Mouse (Mus musculus): ENCODE data around the gene Wdr20. TPM values are rescaled to one million over a fixed set of nuclear protein-coding genes. Genes with fewer than 3 reads are reported as not detected.
A peak's percentile ranks its signal among the peaks of the same experiment; 100 is the strongest.

The Wdr20 gene
- polyA plus RNA-seq, 1 experiment from 2014 or later = 33.5 TPM

DNA sequence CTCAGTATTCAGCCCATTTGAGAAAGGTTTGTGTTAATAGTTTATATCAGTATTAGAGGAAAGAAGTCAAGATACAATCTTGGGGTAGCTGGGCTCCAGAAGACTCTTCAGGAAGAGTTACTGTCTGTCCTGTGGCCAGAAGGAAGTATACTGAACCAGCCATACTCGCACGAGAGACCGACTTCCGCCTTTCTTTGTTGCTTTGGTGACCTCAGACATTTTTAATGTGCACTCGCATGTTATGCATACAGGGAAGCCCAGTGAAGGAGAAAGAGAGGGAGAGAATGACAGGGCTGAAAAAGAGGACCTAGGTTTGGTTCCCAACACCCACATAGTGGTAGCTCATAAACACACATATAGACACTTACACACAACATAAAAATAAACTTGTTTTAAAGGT, 26.8 kb downstream of the Wdr20 start:
- Histone ChIP-seq H3K9me3 (no peaks in the 10 kb centered on the region), H3K4me1 (peaks cover 41% of the 10 kb centered on the region), H3K27me3 (no peaks in the 10 kb centered on the region), H3K36me3 (no peaks in the 10 kb centered on the region), H3K9ac (replicated peaks) (no peak overlapping the region), H3K4me2 (replicated peaks) (no peak overlapping the region), H3K4me3 (no peak overlapping the region), H3K27ac (replicated peaks) (no peak overlapping the region)
- no peak for ATAC-seq (replicated peaks)
- WGBS = 89% methylated on average over 5 of the region's 5 CpGs

- Histone ChIP-seq H3K4me2 (replicated peaks) (no peak overlapping the region), H3K36me3 (no peaks in the 10 kb centered on the region), H3K4me1 (peaks cover 32% of the 10 kb centered on the region), H3K27ac (replicated peaks) (peak overlapping the region; percentile 76), H3K27me3 (no peaks in the 10 kb centered on the region), H3K4me3 (no peak overlapping the region), H3K9ac (replicated peaks) (no peak overlapping the region), H3K9me3 (no peaks in the 10 kb centered on the region)
- peak; percentile 60 for ATAC-seq (replicated peaks)
These were observed 30.8 kb downstream of the Wdr20 start for GRCm38 (mm10) chr12:110768562-110768961.

DNA sequence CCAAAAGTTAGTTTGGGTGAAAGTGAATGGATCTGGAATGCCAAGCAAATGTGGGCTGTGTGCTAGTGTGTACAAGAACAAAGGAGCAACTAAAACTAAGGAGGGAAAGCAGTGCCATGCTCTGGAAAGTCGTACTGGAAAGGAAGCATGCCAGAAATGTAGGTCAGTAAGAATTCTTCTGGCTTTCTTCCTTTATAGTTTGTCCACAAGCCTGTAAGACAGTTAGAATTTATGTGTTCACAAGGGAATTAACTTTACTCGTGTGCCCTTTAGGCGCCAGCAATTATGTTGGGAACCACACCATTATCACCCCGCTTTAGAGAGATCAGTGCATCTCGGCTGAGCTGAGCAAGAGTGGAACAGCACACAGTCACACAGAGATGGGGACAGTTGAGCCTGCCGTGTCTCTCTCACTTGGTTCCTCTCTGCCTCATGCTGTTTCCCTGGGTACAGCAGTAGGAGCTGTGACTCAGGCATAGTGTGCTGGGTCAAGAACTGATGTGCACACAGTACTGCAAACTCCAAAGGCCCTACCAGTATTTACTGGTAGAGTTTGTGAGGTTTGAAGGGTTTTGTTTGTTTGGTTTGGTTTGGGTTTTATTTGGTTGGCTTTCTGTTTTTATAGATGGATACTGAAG, 32.0 kb downstream of the Wdr20 start:
- H3K4me1 ChIP-seq = peaks cover 32% of the 10 kb centered on the region
- no peak overlapping the region for H3K9ac ChIP-seq (replicated peaks)
- 62% methylated on average over 6 of the region's 6 CpGs for WGBS

GRCm38 (mm10) chr12:110770479-110771247, 32.9 kb downstream of the Wdr20 start:
- Histone ChIP-seq H3K4me1 (peaks cover 29% of the 10 kb centered on the region), H3K27ac (replicated peaks) (no peak overlapping the region), H3K4me3 (no peak overlapping the region), H3K27me3 (no peaks in the 10 kb centered on the region), H3K9me3 (no peaks in the 10 kb centered on the region), H3K4me2 (replicated peaks) (no peak overlapping the region), H3K36me3 (no peaks in the 10 kb centered on the region), H3K9ac (replicated peaks) (no peak overlapping the region)
- ATAC-seq (replicated peaks) = no peak
- WGBS = 93% methylated on average over 10 of the region's 10 CpGs

More for the DNA sequence above, 32.0 kb downstream of the Wdr20 start:
- no peaks in the 10 kb centered on the region for H3K36me3 ChIP-seq
- H3K4me3 ChIP-seq = no peak overlapping the region
- H3K9me3 ChIP-seq = no peaks in the 10 kb centered on the region
- no peak for ATAC-seq (replicated peaks)
- H3K27ac ChIP-seq (replicated peaks) = peak overlapping the region; percentile 76
- H3K27me3 ChIP-seq = no peaks in the 10 kb centered on the region
- H3K4me2 ChIP-seq (replicated peaks) = no peak overlapping the region

GRCm38 (mm10) chr12:110771961-110772360, 34.2 kb downstream of the Wdr20 start:
- 96% methylated on average over 6 of the region's 6 CpGs for WGBS

DNA sequence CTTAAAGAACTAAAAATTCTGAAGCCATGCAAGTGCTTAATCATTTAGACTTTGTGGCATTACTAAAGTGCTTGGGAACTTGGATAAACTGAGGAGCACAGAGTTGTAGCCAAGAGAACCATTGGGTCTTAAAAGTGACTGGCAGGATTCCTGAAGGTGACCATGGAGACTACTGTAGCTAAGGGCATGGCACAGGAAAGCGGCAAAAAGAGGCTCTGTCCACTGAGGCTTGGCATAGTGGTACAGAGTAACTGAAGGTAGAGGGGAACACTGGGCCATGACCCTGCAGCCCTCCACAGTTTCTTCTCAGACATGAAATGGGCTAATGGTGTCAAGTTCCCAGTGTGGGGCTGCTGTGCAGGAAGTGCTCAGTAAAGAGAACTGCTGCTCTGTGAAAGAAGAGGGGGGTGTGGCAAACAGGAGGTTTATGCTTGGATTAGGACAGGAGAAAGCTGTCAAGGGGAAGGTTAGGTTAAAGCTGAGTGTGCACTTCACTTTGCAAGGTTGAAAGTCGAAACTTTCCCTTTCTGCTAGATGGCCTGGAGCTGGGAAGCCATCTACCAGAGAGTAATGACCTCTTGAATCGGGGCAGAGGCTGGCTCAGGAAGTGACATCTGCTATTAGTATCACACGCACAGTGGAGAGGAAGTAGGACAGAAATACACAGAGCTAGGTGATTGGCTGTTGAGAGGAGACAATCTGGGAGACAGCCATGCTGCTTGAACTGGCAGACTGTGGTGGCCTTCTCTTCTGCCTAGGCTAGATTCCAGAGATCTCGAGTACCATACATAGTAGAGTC, 38.1 kb downstream of the Wdr20 start:
- ATAC-seq (replicated peaks) = no peak
- Histone ChIP-seq H3K9ac (replicated peaks) (no peak overlapping the region), H3K27ac (replicated peaks) (no peak overlapping the region), H3K4me3 (no peak overlapping the region), H3K9me3 (no peaks in the 10 kb centered on the region), H3K4me2 (replicated peaks) (no peak overlapping the region), H3K27me3 (no peaks in the 10 kb centered on the region), H3K36me3 (peaks cover 8% of the 10 kb centered on the region; the same call in 1 of the 2 replicates), H3K4me1 (0 out of 2 replicates have a peak, but pooled peaks cover 5% of the 10 kb centered on the region)
- 82% methylated on average over 5 of the region's 5 CpGs for WGBS

More at GRCm38 (mm10) chr12:110771961-110772360, 34.2 kb downstream of the Wdr20 start:
- no peak overlapping the region for H3K9ac ChIP-seq (replicated peaks)
- H3K9me3 ChIP-seq = no peaks in the 10 kb centered on the region
- H3K27me3 ChIP-seq = no peaks in the 10 kb centered on the region
- no peaks in the 10 kb centered on the region for H3K36me3 ChIP-seq
- peaks cover 31% of the 10 kb centered on the region for H3K4me1 ChIP-seq
- H3K4me2 ChIP-seq (replicated peaks) = no peak overlapping the region
- no peak overlapping the region for H3K4me3 ChIP-seq
- ATAC-seq (replicated peaks) = no peak
- no peak overlapping the region for H3K27ac ChIP-seq (replicated peaks)

DNA sequence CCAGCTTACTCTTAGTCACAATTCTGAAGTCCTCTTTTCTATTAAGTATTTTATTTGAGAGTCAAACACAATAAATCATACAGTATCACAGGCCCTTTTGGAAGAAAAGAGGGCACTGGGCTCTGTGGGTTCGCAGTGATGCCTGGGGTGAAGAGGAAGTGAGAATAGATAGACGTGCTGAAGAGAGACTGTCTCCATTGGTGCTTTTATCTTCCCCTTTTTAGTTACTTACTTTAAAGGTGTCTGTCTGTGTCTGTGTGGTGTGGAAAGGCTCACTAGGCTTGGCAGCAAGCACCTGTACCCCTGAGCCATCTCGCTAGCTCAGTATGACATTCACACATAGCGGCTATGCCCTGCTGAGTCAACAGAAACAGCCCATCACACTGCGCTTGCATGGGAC, 40.1 kb downstream of the Wdr20 start:
- Histone ChIP-seq H3K9ac (replicated peaks) (no peak overlapping the region), H3K27me3 (no peaks in the 10 kb centered on the region), H3K27ac (replicated peaks) (no peak overlapping the region), H3K4me2 (replicated peaks) (no peak overlapping the region), H3K4me3 (no peak overlapping the region), H3K36me3 (peaks cover 16% of the 10 kb centered on the region), H3K4me1 (0 out of 2 replicates have a peak, but pooled peaks cover 2% of the 10 kb centered on the region), H3K9me3 (no peaks in the 10 kb centered on the region)
- ATAC-seq (replicated peaks) = no peak
- WGBS = 85% methylated on average over 5 of the region's 5 CpGs

GRCm38 (mm10) chr12:110779296-110779695, 41.6 kb downstream of the Wdr20 start:
- Histone ChIP-seq H3K4me2 (replicated peaks) (no peak overlapping the region), H3K4me1 (0 out of 2 replicates have a peak, but pooled peaks cover 2% of the 10 kb centered on the region), H3K4me3 (no peak overlapping the region), H3K9me3 (no peaks in the 10 kb centered on the region), H3K9ac (replicated peaks) (no peak overlapping the region), H3K36me3 (peaks cover 16% of the 10 kb centered on the region), H3K27ac (replicated peaks) (no peak overlapping the region), H3K27me3 (no peaks in the 10 kb centered on the region)
- WGBS = 84% methylated on average over 7 of the region's 7 CpGs
- ATAC-seq (replicated peaks) = no peak

GRCm38 (mm10) chr12:110781181-110781580, 43.4 kb downstream of the Wdr20 start:
- ATAC-seq (replicated peaks) = no peak
- H3K27me3 ChIP-seq = no peaks in the 10 kb centered on the region
- H3K9me3 ChIP-seq = no peaks in the 10 kb centered on the region
- H3K27ac ChIP-seq (replicated peaks) = no peak overlapping the region
- no peak overlapping the region for H3K4me2 ChIP-seq (replicated peaks)
- H3K9ac ChIP-seq (replicated peaks) = no peak overlapping the region
- peaks cover 16% of the 10 kb centered on the region for H3K36me3 ChIP-seq
- H3K4me1 ChIP-seq = 0 out of 2 replicates have a peak, but pooled peaks cover under 1% of the 10 kb centered on the region
- H3K4me3 ChIP-seq = no peak overlapping the region
- 69% methylated on average over 8 of the region's 8 CpGs for WGBS

DNA sequence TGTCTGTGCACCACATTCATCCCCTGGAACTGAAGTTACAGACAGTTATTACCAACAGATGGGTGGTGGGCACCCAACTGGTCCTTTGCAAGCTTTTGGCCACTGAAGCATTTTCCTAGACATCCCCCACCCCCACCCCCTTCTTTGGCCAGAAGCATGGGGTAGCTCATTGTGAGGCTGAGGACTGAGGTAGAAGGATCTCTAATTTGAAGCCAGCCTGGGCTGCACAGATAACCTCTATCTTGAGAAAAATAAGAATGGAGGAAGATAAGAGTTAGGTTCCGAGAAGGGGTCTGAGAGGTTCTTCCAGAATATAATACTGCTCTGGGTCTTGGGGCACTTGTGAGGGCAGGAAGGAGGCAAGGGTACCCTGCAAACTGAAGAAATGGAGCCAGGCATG, 44.5 kb downstream of the Wdr20 start:
- no peak overlapping the region for H3K4me2 ChIP-seq (replicated peaks)
- H3K4me3 ChIP-seq = no peak overlapping the region
- 97% methylated on average over 1 of the region's 1 CpGs for WGBS
- peaks cover 16% of the 10 kb centered on the region for H3K36me3 ChIP-seq
- no peak for ATAC-seq (replicated peaks)
- H3K9me3 ChIP-seq = no peaks in the 10 kb centered on the region
- no peaks in the 10 kb centered on the region for H3K4me1 ChIP-seq
- H3K27ac ChIP-seq (replicated peaks) = no peak overlapping the region
- H3K27me3 ChIP-seq = no peaks in the 10 kb centered on the region
- no peak overlapping the region for H3K9ac ChIP-seq (replicated peaks)

- ATAC-seq (replicated peaks) = no peak
- no peak overlapping the region for H3K4me3 ChIP-seq
- H3K9ac ChIP-seq (replicated peaks) = no peak overlapping the region
- H3K27me3 ChIP-seq = no peaks in the 10 kb centered on the region
- H3K4me2 ChIP-seq (replicated peaks) = no peak overlapping the region
- WGBS = 89% methylated on average over 2 of the region's 2 CpGs
- no peak overlapping the region for H3K27ac ChIP-seq (replicated peaks)
- H3K4me1 ChIP-seq = no peaks in the 10 kb centered on the region
- H3K36me3 ChIP-seq = peaks cover 16% of the 10 kb centered on the region
- H3K9me3 ChIP-seq = no peaks in the 10 kb centered on the region
These were observed 46.5 kb downstream of the Wdr20 start for GRCm38 (mm10) chr12:110784211-110784610.

DNA sequence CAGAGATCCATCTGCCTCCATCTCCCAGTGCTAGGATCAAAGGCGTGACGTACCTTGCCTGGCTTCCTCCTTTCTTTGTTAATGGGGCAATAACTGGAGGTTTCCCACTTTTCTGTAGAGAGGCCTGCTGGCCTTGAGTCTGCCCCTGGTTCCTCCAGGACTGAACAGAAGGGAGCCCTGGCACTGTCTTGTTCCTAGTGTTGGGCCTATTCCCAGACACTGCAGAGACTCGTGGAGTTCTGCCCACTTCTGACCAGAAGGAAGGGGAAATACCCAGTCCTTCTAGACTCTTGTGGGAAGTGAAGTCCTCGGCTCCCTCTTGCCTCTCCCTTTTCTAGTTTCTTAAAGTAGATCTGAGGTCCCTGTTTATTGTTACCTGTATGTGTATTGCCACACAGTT, 48.5 kb downstream of the Wdr20 start:
- ATAC-seq (replicated peaks) = no peak
- Histone ChIP-seq H3K36me3 (peaks cover 6% of the 10 kb centered on the region; the same call in 1 of the 2 replicates), H3K9me3 (no peaks in the 10 kb centered on the region), H3K4me1 (no peaks in the 10 kb centered on the region), H3K9ac (replicated peaks) (no peak overlapping the region), H3K4me3 (no peak overlapping the region), H3K27ac (replicated peaks) (no peak overlapping the region), H3K27me3 (no peaks in the 10 kb centered on the region), H3K4me2 (replicated peaks) (no peak overlapping the region)
- 90% methylated on average over 4 of the region's 4 CpGs for WGBS

All from forebrain, embryonic 15.5 days (tissue).